Mouse (Mus musculus) testis, postnatal 10 days (tissue): ENCODE data around the gene Grin3b.

Experiments
- DNase-seq: peaks from one replicate; pipeline ENCODE4 v3.0.0; 2021; ENCODE audit warnings: low spot score

The Grin3b gene

GRCm38 (mm10) chr10:79970415-79971182 lies at the start of gene Grin3b:
Gene Grin3b, plus strand, starts transcription at chr10:79970715.
- DNase-seq = no peak

- DNase-seq = no peak
Measured at GRCm38 (mm10) chr10:79920958-79921535, 49.5 kb upstream of the Grin3b start, which contains the start of gene R3hdm4. Gene R3hdm4, minus strand, starts transcription at chr10:79921208.

GRCm38 (mm10) chr10:79921572-79921971 lies 48.9 kb upstream of the Grin3b start:
- no peak for DNase-seq

- peak; percentile 96 for DNase-seq
Measured at GRCm38 (mm10) chr10:79924998-79925784, 45.3 kb upstream of the Grin3b start.

GRCm38 (mm10) chr10:79925785-79926490 lies 44.6 kb upstream of the Grin3b start:
- DNase-seq = no peak

- DNase-seq = peak; percentile 93
Measured at GRCm38 (mm10) chr10:79926491-79927323, 43.8 kb upstream of the Grin3b start, which contains the start of gene Arid3a. Gene Arid3a, plus strand, starts transcription at chr10:79927043.

GRCm38 (mm10) chr10:79927324-79928029 lies 43.0 kb upstream of the Grin3b start:
- DNase-seq = peak; percentile 67

GRCm38 (mm10) chr10:79928030-79928694 lies 42.4 kb upstream of the Grin3b start:
- no peak for DNase-seq

- DNase-seq = no peak
Measured at GRCm38 (mm10) chr10:79928907-79929701, 41.4 kb upstream of the Grin3b start.

- DNase-seq = no peak
Measured at GRCm38 (mm10) chr10:79929967-79930825, 40.3 kb upstream of the Grin3b start.

- DNase-seq = no peak
Measured at GRCm38 (mm10) chr10:79930826-79931186, 39.7 kb upstream of the Grin3b start.

- DNase-seq = no peak
Measured at GRCm38 (mm10) chr10:79931797-79932196, 38.7 kb upstream of the Grin3b start.

- peak; percentile 73 for DNase-seq
Measured at GRCm38 (mm10) chr10:79932736-79933135, 37.8 kb upstream of the Grin3b start.

GRCm38 (mm10) chr10:79933145-79933679 lies 37.3 kb upstream of the Grin3b start:
- no peak for DNase-seq

GRCm38 (mm10) chr10:79933861-79934260 lies 36.7 kb upstream of the Grin3b start:
- DNase-seq = no peak

- DNase-seq = peak; percentile 78
Measured at GRCm38 (mm10) chr10:79934272-79934721, 36.2 kb upstream of the Grin3b start.

GRCm38 (mm10) chr10:79934794-79935569 lies 35.5 kb upstream of the Grin3b start:
- no peak for DNase-seq
